Mouse (Mus musculus) stomach, embryonic 14.5 days (tissue): Measurements from ENCODE around the gene Hapln3. TPM values are rescaled to one million over a fixed set of nuclear protein-coding genes. Genes with fewer than 3 reads are reported as not detected.

ENCODE experiments used
- ATAC-seq: fragments of 200-750 bp; cut with Nextera tagmentation; 2 replicates; pipeline ENCODE4 v1.8.0; 2017; ENCODE audit warnings: low read depth, moderate TSS enrichment; ENCODE audit not compliant: insufficient number of reproducible peaks, insufficient read depth, low FRiP score
- H3K27ac ChIP-seq: fragments of 300-500 bp; sonication (generic); 2 replicates; pipeline ENCODE4 v1.5.1; 2014; ENCODE audit warnings: mild to moderate bottlenecking, low read length, moderate library complexity, mixed read lengths
- H3K27me3 ChIP-seq: fragments of 300-500 bp; sonication (generic); 2 replicates; pipeline ENCODE4 v1.6.1; 2014; ENCODE audit warnings: low read length, control low read depth, mixed read lengths; ENCODE audit not compliant: control insufficient read depth, insufficient read depth
- H3K36me3 ChIP-seq: fragments of 300-500 bp; sonication (generic); 2 replicates; pipeline ENCODE4 v1.6.1; 2014; ENCODE audit warnings: mild to moderate bottlenecking, control low read depth, low read length, moderate library complexity, mixed read lengths; ENCODE audit not compliant: control insufficient read depth, insufficient read depth
- H3K4me1 ChIP-seq: fragments of 300-500 bp; sonication (generic); 2 replicates; pipeline ENCODE4 v1.6.1; 2014; ENCODE audit warnings: low read length, control low read depth, mixed read lengths; ENCODE audit not compliant: control insufficient read depth, insufficient read depth
- H3K4me2 ChIP-seq: fragments of 300-500 bp; sonication (generic); replicated peaks from 2 replicates; pipeline ENCODE4 v1.6.1; 2014; ENCODE audit warnings: low read depth, low read length, control low read depth
- H3K4me3 ChIP-seq: fragments of 300-500 bp; sonication (generic); 2 replicates; pipeline ENCODE4 v1.5.1; 2014; ENCODE audit warnings: low read depth, low read length, control low read depth
- H3K9ac ChIP-seq: fragments of 300-500 bp; sonication (generic); replicated peaks from 2 replicates; pipeline ENCODE4 v1.6.1; 2014; ENCODE audit warnings: low read depth, mild to moderate bottlenecking, control low read depth, low read length, moderate library complexity, mixed read lengths
- H3K9me3 ChIP-seq: fragments of 300-500 bp; sonication (generic); 2 replicates; pipeline ENCODE4 v1.6.1; 2016; ENCODE audit warnings: low read depth, low read length, control low read depth; ENCODE audit not compliant: control insufficient read depth
- WGBS: fragments of 180-500 bp; shearing (Covaris S2); extraction: QIAGEN DNeasy Blood & Tissue Kit; methylation state at CpG from one replicate; pipeline ENCODE4 v1.1.7; 2014; 5-methylcytosine and 5-hydroxymethylcytosine counted together
- polyA plus RNA-seq: library from polyadenylated mRNA; unstranded; fragments of >200 nt; fragmentation: Nextera tagmentation; extraction: Ambion mirVana; gene quantifications from 2 replicates; pipeline ENCODE4 v1.2.1, GENCODE M21; 2014

Hapln3 gene
- polyA plus RNA-seq = 3.8 and 4.2 TPM in 2 replicates

DNA sequence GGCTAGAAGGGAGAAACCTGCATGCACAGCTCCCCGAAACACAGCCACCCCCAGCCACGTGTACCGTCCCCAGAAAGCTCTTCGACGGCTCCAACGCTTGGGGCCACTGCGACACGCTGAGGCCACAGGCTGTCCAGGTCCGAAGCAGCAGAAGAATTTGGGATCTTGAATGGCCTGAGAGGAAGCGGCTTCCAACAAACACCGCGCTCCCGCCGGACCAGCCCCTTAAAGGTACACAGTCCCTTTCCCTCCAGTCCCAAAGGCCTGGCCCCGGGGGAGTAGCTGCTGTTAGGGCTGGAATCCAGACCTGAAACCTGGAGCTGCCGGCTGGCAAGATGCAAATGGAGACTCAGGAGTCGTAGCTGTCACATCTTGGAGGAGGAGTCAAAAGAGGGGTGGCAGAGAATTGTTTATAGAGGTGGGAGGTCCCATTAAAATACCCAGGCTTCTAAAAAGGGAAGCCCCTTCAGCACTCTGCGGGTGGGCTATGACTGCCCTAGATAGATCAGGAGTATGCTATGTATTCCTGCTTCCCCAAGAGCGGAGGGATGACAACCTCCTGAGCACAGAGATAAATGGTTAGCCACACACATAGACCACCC, at the start of gene Hapln3:
Gene Hapln3, minus strand, starts transcription at position 176 of the 602 bp plus-strand sequence.
- H3K4me2 ChIP-seq = peak within 1 kb of the TSS; percentile 53
- H3K36me3 ChIP-seq = peaks cover 12% of the 10 kb centered on the region; the same call in 1 of the 2 replicates
- H3K27ac ChIP-seq = no peak within 1 kb of the TSS
- WGBS = 4% methylated on average over 19 of the region's 19 CpGs
- H3K4me3 ChIP-seq = peak within 1 kb of the TSS; percentile 31
- no peak; the same call in 1 of the 2 replicates for ATAC-seq
- no peaks in the 10 kb centered on the region for H3K9me3 ChIP-seq
- H3K4me1 ChIP-seq = 0 out of 2 replicates have a peak, but pooled peaks cover 11% of the 10 kb centered on the region
- H3K27me3 ChIP-seq = no peaks in the 10 kb centered on the region
- no peak within 1 kb of the TSS; the same call in 1 of the 2 replicates for H3K9ac ChIP-seq

- no peaks in the 10 kb centered on the region for H3K4me1 ChIP-seq
- 65% methylated on average over 3 of the region's 3 CpGs for WGBS
- H3K36me3 ChIP-seq = no peaks in the 10 kb centered on the region
- no peak overlapping the region for H3K4me2 ChIP-seq
- no peaks in the 10 kb centered on the region for H3K9me3 ChIP-seq
- H3K4me3 ChIP-seq = no peak overlapping the region
- H3K27me3 ChIP-seq = no peaks in the 10 kb centered on the region
- ATAC-seq = no peak
- no peak overlapping the region for H3K27ac ChIP-seq
- H3K9ac ChIP-seq = no peak overlapping the region
These were observed 43.0 kb upstream of the Hapln3 start for GRCm38 (mm10) chr7:79173800-79174199.

DNA sequence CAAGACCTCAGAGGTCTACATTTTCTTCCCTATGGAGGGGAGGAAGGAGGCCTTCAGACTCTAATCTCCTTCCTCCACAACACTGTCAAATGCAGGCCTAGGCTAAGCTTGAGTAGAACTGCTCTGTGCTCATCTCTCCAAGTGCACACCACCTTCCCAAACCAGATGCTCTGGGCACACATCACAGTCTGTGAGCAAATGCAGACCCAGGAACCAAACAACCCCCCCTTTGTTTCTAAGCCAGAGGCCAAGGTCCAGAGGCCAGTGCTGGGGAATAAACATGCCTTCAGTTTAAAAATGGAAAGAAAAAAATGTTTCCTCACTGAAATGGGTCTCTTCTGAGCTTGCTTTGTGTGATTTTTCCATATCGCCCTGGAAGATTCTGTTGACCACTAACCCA, 41.0 kb upstream of the Hapln3 start:
- no peak overlapping the region for H3K4me2 ChIP-seq
- no peaks in the 10 kb centered on the region for H3K9me3 ChIP-seq
- no peak overlapping the region for H3K27ac ChIP-seq
- no peaks in the 10 kb centered on the region for H3K27me3 ChIP-seq
- WGBS = 69% methylated on average over 1 of the region's 1 CpGs
- H3K9ac ChIP-seq = no peak overlapping the region
- H3K4me1 ChIP-seq = no peaks in the 10 kb centered on the region
- no peak for ATAC-seq
- H3K4me3 ChIP-seq = no peak overlapping the region
- no peaks in the 10 kb centered on the region for H3K36me3 ChIP-seq

GRCm38 (mm10) chr7:79167006-79167562, 36.3 kb upstream of the Hapln3 start:
- Histone ChIP-seq H3K36me3 (no peaks in the 10 kb centered on the region), H3K27me3 (no peaks in the 10 kb centered on the region), H3K9ac (no peak overlapping the region), H3K4me3 (no peak overlapping the region), H3K27ac (no peak overlapping the region; the same call in 1 of the 2 replicates), H3K4me1 (no peaks in the 10 kb centered on the region), H3K9me3 (peaks cover 3% of the 10 kb centered on the region; the same call in 1 of the 2 replicates), H3K4me2 (no peak overlapping the region)
- ATAC-seq = no peak
- 74% methylated on average over 14 of the region's 14 CpGs for WGBS

DNA sequence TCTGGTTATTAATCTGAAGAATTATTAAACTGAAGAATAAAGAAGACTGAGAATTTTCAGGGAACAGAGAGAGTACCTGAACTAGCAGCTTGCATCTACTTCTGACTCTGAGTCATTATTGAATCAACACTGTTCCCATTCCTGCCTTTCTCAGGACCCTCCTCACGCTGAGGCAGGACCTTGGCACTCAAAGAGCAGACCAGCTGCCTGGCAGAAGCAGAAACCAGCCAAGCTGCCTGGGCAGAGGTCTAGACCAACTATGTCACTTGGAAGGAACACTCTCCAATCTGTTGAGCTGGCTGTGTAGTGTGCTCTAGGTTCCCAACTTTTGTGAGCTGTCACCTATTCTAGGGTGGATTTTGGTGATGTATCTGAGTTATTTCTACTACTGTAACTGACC, 28.6 kb upstream of the Hapln3 start:
- Histone ChIP-seq H3K27ac (no peak overlapping the region), H3K4me2 (no peak overlapping the region), H3K36me3 (no peaks in the 10 kb centered on the region), H3K27me3 (no peaks in the 10 kb centered on the region), H3K4me1 (no peaks in the 10 kb centered on the region), H3K4me3 (no peak overlapping the region), H3K9ac (no peak overlapping the region), H3K9me3 (peaks cover 3% of the 10 kb centered on the region; the same call in 1 of the 2 replicates)
- no peak for ATAC-seq
- 64% methylated on average over 1 of the region's 1 CpGs for WGBS

GRCm38 (mm10) chr7:79149522-79149921, 18.7 kb upstream of the Hapln3 start:
- H3K36me3 ChIP-seq = peaks cover 8% of the 10 kb centered on the region
- H3K9me3 ChIP-seq = no peaks in the 10 kb centered on the region
- H3K27me3 ChIP-seq = no peaks in the 10 kb centered on the region
- ATAC-seq = no peak
- H3K4me2 ChIP-seq = peak overlapping the region; percentile 90
- peaks cover 19% of the 10 kb centered on the region; the same call in 1 of the 2 replicates for H3K4me1 ChIP-seq
- no peak overlapping the region for H3K27ac ChIP-seq
- 62% methylated on average over 6 of the region's 6 CpGs for WGBS
- H3K4me3 ChIP-seq = no peak overlapping the region
- no peak overlapping the region for H3K9ac ChIP-seq

GRCm38 (mm10) chr7:79148711-79149266, 18.0 kb upstream of the Hapln3 start, which contains the start of gene Mfge8:
TSS of gene Mfge8 (minus strand) at chr7:79149060.
- Histone ChIP-seq H3K4me3 (peak within 1 kb of the TSS; percentile 67), H3K36me3 (peaks cover 10% of the 10 kb centered on the region), H3K27ac (peak within 1 kb of the TSS; percentile 67; the same call in 1 of the 2 replicates), H3K4me1 (peaks cover 19% of the 10 kb centered on the region; the same call in 1 of the 2 replicates), H3K4me2 (peak within 1 kb of the TSS; percentile 90), H3K9ac (peak within 1 kb of the TSS; percentile 63), H3K27me3 (no peaks in the 10 kb centered on the region), H3K9me3 (no peaks in the 10 kb centered on the region)
- WGBS = under 1% methylated on average over 39 of the region's 39 CpGs
- peak; percentile 95 for ATAC-seq

DNA sequence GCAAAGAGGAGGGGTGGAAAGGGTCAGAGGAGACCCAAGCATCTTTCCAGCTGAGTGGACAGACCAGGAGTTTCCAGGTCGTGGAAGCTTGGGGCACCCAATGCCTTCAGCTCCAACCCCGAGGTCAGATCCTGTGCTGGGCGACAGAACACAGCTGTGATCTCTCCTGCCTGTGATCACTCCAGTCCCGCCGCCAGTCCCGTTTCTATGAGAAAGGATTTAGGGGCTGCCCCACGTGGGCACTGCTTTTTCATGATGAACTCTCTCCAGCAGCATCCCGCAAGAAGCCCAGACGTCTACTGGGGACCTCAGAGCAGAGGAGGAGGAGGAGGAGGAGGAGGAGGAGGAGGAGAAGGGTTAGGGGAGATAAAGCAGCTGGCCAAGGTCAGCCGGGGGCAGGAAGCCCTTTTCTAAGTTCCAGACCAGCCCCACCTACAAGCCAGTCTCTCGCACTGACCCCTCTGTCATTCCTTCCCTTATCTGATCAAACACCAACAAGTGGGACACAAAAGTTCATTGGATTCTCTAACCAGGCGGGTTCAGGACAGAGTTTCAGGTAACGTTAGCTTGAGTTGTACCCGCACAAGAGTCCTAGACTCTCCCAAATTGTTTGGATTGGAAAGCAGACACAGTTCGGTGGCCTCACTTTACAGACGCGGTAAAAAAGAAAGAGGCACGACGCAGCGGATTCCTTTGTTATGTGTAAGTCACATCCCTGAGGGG, 17.3 kb upstream of the Hapln3 start:
- H3K4me1 ChIP-seq = peaks cover 19% of the 10 kb centered on the region; the same call in 1 of the 2 replicates
- peaks cover 14% of the 10 kb centered on the region for H3K36me3 ChIP-seq
- peak overlapping the region; percentile 63 for H3K9ac ChIP-seq
- no peaks in the 10 kb centered on the region for H3K27me3 ChIP-seq
- peak overlapping the region; percentile 67; the same call in 1 of the 2 replicates for H3K27ac ChIP-seq
- WGBS = under 1% methylated on average over 20 of the region's 20 CpGs
- peak overlapping the region; percentile 90 for H3K4me2 ChIP-seq
- H3K9me3 ChIP-seq = no peaks in the 10 kb centered on the region
- no peak for ATAC-seq
- H3K4me3 ChIP-seq = peak overlapping the region; percentile 67
